Mouse (Mus musculus) kidney, postnatal 0 days (tissue): ENCODE results near the gene Rap1gap. TPM values are rescaled to one million over a fixed set of nuclear protein-coding genes. Genes with fewer than 3 reads are reported as not detected.
A peak's percentile ranks its signal among the peaks of the same experiment; 100 is the strongest.

Source experiments
- ATAC-seq: fragments of 200-750 bp; cut with Nextera tagmentation; replicated peaks from 2 replicates; pipeline ENCODE4 v1.8.0; 2017; ENCODE audit warnings: low read depth, moderate number of reproducible peaks, moderate TSS enrichment, moderate library complexity; ENCODE audit not compliant: low FRiP score
- DNase-seq: peaks from one replicate; pipeline ENCODE4 v3.0.0-alpha.2; 2016; ENCODE audit warnings: low spot score
- H3K27ac ChIP-seq: fragments of 300-500 bp; sonication (generic); 2 replicates; pipeline ENCODE4 v1.5.1; 2014; ENCODE audit warnings: mild to moderate bottlenecking
- H3K27me3 ChIP-seq: fragments of 300-500 bp; sonication (generic); 2 replicates; pipeline ENCODE4 v1.6.1; 2014; ENCODE audit warnings: low read length, mixed read lengths; ENCODE audit not compliant: insufficient read depth
- H3K36me3 ChIP-seq: fragments of 300-500 bp; sonication (generic); 2 replicates; pipeline ENCODE4 v1.6.1; 2014; ENCODE audit warnings: low read length, mixed read lengths; ENCODE audit not compliant: insufficient read depth
- H3K4me1 ChIP-seq: fragments of 300-500 bp; sonication (generic); replicated peaks from 2 replicates; pipeline ENCODE4 v1.6.1; 2014; ENCODE audit warnings: antibody characterized with exemption, low read length, mixed read lengths; ENCODE audit not compliant: insufficient read depth
- H3K4me2 ChIP-seq: fragments of 300-500 bp; sonication (generic); 2 replicates; pipeline ENCODE4 v1.6.1; 2014; ENCODE audit warnings: mild to moderate bottlenecking, low read length, moderate library complexity, mixed read lengths
- H3K4me3 ChIP-seq: fragments of 300-500 bp; sonication (generic); replicated peaks from 2 replicates; pipeline ENCODE4 v1.5.1; 2014; ENCODE audit warnings: low read depth, low read length
- H3K9ac ChIP-seq: fragments of 300-500 bp; sonication (generic); 2 replicates; pipeline ENCODE4 v1.6.1; 2014; ENCODE audit warnings: low read depth, low read length
- H3K9me3 ChIP-seq: fragments of 300-500 bp; sonication (generic); replicated peaks from 2 replicates; pipeline ENCODE4 v1.6.1; 2016; ENCODE audit warnings: low read length, inconsistent platforms, mixed read lengths
- CTCF ChIP-seq: IDR thresholded peaks from 2 replicates; pipeline ENCODE4 v1.5.1; 2016; ENCODE audit warnings: antibody characterized with exemption, low read depth, mild to moderate bottlenecking, moderate library complexity
- WGBS: fragments of 180-500 bp; shearing (Covaris S2); extraction: QIAGEN DNeasy Blood & Tissue Kit; methylation state at CpG from one replicate; pipeline ENCODE4 v1.1.7; 2014; 5-methylcytosine and 5-hydroxymethylcytosine counted together
- polyA plus RNA-seq: library from polyadenylated mRNA; unstranded; fragments of >200 nt; fragmentation: Nextera tagmentation; extraction: Ambion mirVana; gene quantifications from 2 replicates; pipeline ENCODE4 v1.2.1, GENCODE M21; 2015

Gene Rap1gap
- polyA plus RNA-seq, 1 experiment from 2014 or later = 30.6 TPM

DNA sequence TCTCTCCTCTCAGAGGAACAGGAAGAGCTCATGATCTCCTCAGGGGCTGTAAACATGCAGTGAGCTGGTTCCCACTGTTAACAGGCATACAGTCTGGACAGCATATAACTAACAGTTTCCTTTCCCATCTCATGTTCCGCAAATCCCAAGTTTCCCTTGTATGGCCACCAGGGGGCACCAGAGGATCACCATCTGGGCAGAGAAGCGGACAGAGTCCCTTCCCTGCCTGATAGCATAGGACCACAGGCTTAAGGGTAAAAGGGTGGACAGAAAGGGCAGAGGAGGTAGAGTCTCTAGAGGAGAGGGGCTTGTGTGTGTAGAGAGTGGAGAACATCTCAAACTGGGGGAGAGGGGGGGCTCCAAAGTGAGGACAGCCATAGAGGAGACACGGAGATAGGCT, 65.6 kb downstream of the Rap1gap start:
- H3K9me3 ChIP-seq = no peaks in the 10 kb centered on the region
- peaks cover 13% of the 10 kb centered on the region; the same call in 1 of the 2 replicates for H3K27me3 ChIP-seq
- H3K27ac ChIP-seq = no peak overlapping the region
- no peaks in the 10 kb centered on the region; the same call in 1 of the 2 replicates for H3K4me1 ChIP-seq
- H3K4me3 ChIP-seq = no peak overlapping the region
- peak; percentile 100 for TF ChIP-seq CTCF
- peak; percentile 44; the same call in 1 of the 2 replicates for ATAC-seq
- no peak overlapping the region for H3K9ac ChIP-seq
- WGBS = 19% methylated on average over 3 of the region's 3 CpGs
- DNase-seq = peak; percentile 94
- H3K4me2 ChIP-seq = no peak overlapping the region
- no peaks in the 10 kb centered on the region for H3K36me3 ChIP-seq

DNA sequence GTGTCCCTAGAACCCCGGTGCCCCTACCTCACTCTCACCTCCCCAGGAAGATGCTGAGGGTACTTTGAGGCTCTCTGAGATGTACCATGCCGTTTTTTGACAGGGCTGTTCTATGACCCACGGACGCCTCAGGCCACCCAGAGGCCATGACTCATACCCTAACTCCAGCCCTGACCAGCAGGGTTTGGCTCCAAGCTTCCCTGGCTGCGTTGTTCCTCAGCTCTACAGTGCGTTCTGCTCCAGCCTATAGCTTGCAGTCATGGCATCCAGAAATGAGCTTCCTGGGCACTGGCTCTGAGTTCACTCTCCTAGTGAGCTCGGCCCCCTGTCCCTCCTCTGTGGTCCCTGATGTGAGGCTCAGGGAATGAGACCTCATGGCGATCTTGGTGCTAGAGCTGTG, 66.2 kb downstream of the Rap1gap start:
- Histone ChIP-seq H3K4me3 (no peak overlapping the region), H3K36me3 (no peaks in the 10 kb centered on the region), H3K27ac (no peak overlapping the region), H3K9ac (no peak overlapping the region), H3K27me3 (peaks cover 13% of the 10 kb centered on the region; the same call in 1 of the 2 replicates), H3K4me2 (no peak overlapping the region), H3K4me1 (no peaks in the 10 kb centered on the region; the same call in 1 of the 2 replicates), H3K9me3 (no peaks in the 10 kb centered on the region)
- 77% methylated on average over 8 of the region's 8 CpGs for WGBS
- no peak for ATAC-seq
- DNase-seq = no peak
- no peak for TF ChIP-seq CTCF

DNA sequence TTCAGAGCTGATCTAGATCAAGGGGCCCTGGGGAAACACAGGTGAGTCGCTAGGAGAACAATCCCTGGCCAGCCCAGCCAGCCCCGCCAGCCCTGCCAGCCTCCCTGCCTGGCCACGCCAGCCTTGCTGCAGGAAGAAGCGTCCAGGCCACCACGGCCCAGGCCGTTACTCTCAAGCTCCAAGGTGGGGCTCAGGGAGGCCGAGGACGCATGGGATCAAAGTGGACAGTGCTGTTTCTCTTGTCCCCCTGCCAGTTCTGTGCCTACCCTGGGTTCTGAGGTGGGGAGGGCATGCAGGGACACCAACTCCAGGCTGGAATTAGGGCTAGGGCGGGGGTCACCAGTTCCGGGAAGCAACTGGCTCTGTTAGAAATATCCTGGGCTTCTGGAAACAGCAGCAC, 67.4 kb downstream of the Rap1gap start:
- no peak for TF ChIP-seq CTCF

DNA sequence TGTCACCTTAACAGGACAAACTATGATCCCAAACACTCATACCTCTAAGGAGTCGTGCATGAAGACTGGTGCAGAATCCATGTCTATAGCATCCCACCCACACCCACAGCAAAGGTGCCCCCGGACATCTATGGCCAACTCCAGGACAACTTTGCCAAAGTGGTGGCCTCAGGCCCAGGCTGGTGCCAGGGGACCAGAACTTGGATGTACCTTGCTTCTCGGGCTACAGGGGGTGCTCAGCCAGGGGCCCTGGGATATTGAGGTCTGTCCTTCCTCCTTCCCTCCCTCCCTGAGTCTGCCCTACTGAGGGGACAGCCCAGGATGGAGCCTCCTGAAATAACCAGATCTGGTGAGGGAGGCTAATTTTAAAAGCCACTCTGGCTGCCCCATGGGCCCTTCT, 67.8 kb downstream of the Rap1gap start:
- H3K27ac ChIP-seq = no peak overlapping the region
- peaks cover 13% of the 10 kb centered on the region; the same call in 1 of the 2 replicates for H3K27me3 ChIP-seq
- no peak overlapping the region for H3K9ac ChIP-seq
- H3K9me3 ChIP-seq = no peaks in the 10 kb centered on the region
- ATAC-seq (no peak), DNase-seq (no peak)
- H3K4me2 ChIP-seq = no peak overlapping the region
- WGBS = 86% methylated on average over 3 of the region's 3 CpGs
- no peak overlapping the region for H3K4me3 ChIP-seq
- H3K36me3 ChIP-seq = no peaks in the 10 kb centered on the region
- TF ChIP-seq CTCF = no peak
- H3K4me1 ChIP-seq = no peaks in the 10 kb centered on the region; the same call in none of the 2 replicates

More for the DNA sequence above, 67.4 kb downstream of the Rap1gap start:
- Histone ChIP-seq H3K9me3 (no peaks in the 10 kb centered on the region), H3K9ac (no peak overlapping the region), H3K27ac (no peak overlapping the region), H3K27me3 (peaks cover 13% of the 10 kb centered on the region; the same call in 1 of the 2 replicates), H3K4me1 (no peaks in the 10 kb centered on the region; the same call in none of the 2 replicates), H3K36me3 (no peaks in the 10 kb centered on the region), H3K4me2 (no peak overlapping the region), H3K4me3 (no peak overlapping the region)
- 64% methylated on average over 10 of the region's 10 CpGs for WGBS
- ATAC-seq (no peak), DNase-seq (no peak)

DNA sequence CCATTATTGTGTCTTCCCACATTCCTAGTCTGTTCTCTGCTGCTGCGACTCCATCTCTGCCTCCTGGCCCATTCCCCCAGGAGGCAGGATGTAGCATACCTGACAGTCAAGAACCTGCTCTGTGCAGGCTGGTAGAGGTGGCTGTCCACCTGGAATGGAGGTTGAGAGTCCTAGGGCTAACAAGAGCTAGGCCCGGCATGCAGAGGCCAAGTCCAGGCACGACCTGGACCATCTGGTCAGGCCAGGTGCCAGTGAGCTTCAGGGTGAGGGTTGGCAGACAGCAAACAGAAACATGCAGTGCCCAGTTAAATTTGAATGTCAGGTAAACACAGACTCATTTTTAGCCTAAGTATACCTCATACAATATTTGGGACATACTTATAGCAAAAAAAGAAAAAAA, 68.4 kb downstream of the Rap1gap start:
- ATAC-seq (no peak), DNase-seq (no peak)
- no peak overlapping the region for H3K9ac ChIP-seq
- H3K4me2 ChIP-seq = no peak overlapping the region
- no peaks in the 10 kb centered on the region; the same call in none of the 2 replicates for H3K4me1 ChIP-seq
- no peak overlapping the region for H3K4me3 ChIP-seq
- TF ChIP-seq CTCF = no peak
- H3K27me3 ChIP-seq = peaks cover 13% of the 10 kb centered on the region; the same call in 1 of the 2 replicates
- 90% methylated on average over 3 of the region's 3 CpGs for WGBS
- no peak overlapping the region for H3K27ac ChIP-seq
- no peaks in the 10 kb centered on the region for H3K9me3 ChIP-seq
- H3K36me3 ChIP-seq = no peaks in the 10 kb centered on the region

DNA sequence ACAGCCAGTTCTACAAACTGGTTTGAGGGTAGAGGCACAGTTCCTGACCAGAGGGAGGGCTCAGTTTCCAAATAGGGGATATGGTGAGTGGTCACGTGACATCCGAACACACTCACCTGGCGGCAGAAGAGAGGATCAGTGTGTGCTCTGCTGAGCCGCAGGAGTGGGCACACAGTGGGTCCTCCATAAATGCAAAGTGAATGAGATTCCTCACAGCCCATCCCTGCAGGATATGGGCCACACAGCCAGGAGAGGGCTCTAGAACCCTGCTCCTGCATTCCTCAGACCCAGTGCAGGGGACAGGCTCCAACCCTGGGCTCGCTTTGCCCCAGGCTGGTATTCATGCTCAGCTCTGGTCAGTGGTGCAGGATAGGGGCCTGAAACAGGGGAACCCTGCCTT, 68.9 kb downstream of the Rap1gap start:
- no peak overlapping the region for H3K4me2 ChIP-seq
- DNase-seq (no peak), ATAC-seq (no peak)
- H3K9me3 ChIP-seq = no peaks in the 10 kb centered on the region
- WGBS = 73% methylated on average over 5 of the region's 5 CpGs
- no peaks in the 10 kb centered on the region; the same call in 1 of the 2 replicates for H3K4me1 ChIP-seq
- TF ChIP-seq CTCF = peak; percentile 46
- H3K9ac ChIP-seq = no peak overlapping the region
- H3K36me3 ChIP-seq = no peaks in the 10 kb centered on the region
- H3K4me3 ChIP-seq = no peak overlapping the region
- H3K27me3 ChIP-seq = peaks cover 8% of the 10 kb centered on the region; the same call in 1 of the 2 replicates
- no peak overlapping the region for H3K27ac ChIP-seq
